Mouse (Mus musculus) intestine, embryonic 15.5 days (tissue): Measurements from ENCODE around the gene Vav3. TPM values are rescaled to one million over a fixed set of nuclear protein-coding genes. Genes with fewer than 3 reads are reported as not detected.

Experiments
- ATAC-seq: fragments of 200-750 bp; cut with Nextera tagmentation; 2 replicates; pipeline ENCODE4 v1.8.0; 2017; ENCODE audit warnings: moderate TSS enrichment, moderate library complexity
- H3K27ac ChIP-seq: fragments of 300-500 bp; sonication (generic); 2 replicates; pipeline ENCODE4 v1.5.1; 2015; ENCODE audit warnings: mild to moderate bottlenecking, inconsistent platforms
- H3K27me3 ChIP-seq: fragments of 300-500 bp; sonication (generic); replicated peaks from 2 replicates; pipeline ENCODE4 v1.6.1; 2015; ENCODE audit warnings: inconsistent platforms
- H3K36me3 ChIP-seq: fragments of 300-500 bp; sonication (generic); 2 replicates; pipeline ENCODE4 v1.6.1; 2015; ENCODE audit warnings: inconsistent platforms
- H3K4me1 ChIP-seq: fragments of 300-500 bp; sonication (generic); replicated peaks from 2 replicates; pipeline ENCODE4 v1.6.1; 2015; ENCODE audit warnings: inconsistent platforms
- H3K4me2 ChIP-seq: fragments of 300-500 bp; sonication (generic); replicated peaks from 2 replicates; pipeline ENCODE4 v1.6.1; 2015; ENCODE audit warnings: mild to moderate bottlenecking, inconsistent platforms
- H3K4me3 ChIP-seq: fragments of 300-500 bp; sonication (generic); replicated peaks from 2 replicates; pipeline ENCODE4 v1.5.1; 2015; ENCODE audit warnings: inconsistent platforms
- H3K9ac ChIP-seq: fragments of 300-500 bp; sonication (generic); 2 replicates; pipeline ENCODE4 v1.6.1; 2015; ENCODE audit warnings: inconsistent platforms
- H3K9me3 ChIP-seq: fragments of 300-500 bp; sonication (generic); 2 replicates; pipeline ENCODE4 v1.6.1; 2016; ENCODE audit warnings: inconsistent platforms
- WGBS: fragments of 180-500 bp; shearing (Covaris S2); methylation state at CpG from one replicate; pipeline ENCODE4 v1.1.7; 2015; 5-methylcytosine and 5-hydroxymethylcytosine counted together
- polyA plus RNA-seq: library from polyadenylated mRNA; unstranded; fragments of >200 nt; fragmentation: Nextera tagmentation; extraction: Ambion mirVana; gene quantifications from 2 replicates; pipeline ENCODE4 v1.2.1, GENCODE M21; 2015

Vav3 gene
- polyA plus RNA-seq, 1 experiment from 2014 or later: 16.6 TPM

GRCm38 (mm10) chr3:109528688-109529087 is 188.2 kb downstream of the Vav3 start:
- Histone ChIP-seq H3K36me3 (no peaks in the 10 kb centered on the region), H3K4me1 (no peaks in the 10 kb centered on the region), H3K9me3 (no peaks in the 10 kb centered on the region), H3K27me3 (no peaks in the 10 kb centered on the region), H3K4me3 (no peak overlapping the region), H3K27ac (no peak overlapping the region), H3K4me2 (no peak overlapping the region), H3K9ac (no peak overlapping the region)
- no peak for ATAC-seq
- 81% methylated on average over 4 of the region's 4 CpGs for WGBS

GRCm38 (mm10) chr3:109537686-109538085 is 197.2 kb downstream of the Vav3 start:
- no peak overlapping the region for H3K9ac ChIP-seq
- 82% methylated on average over 3 of the region's 3 CpGs for WGBS
- H3K36me3 ChIP-seq: no peaks in the 10 kb centered on the region
- H3K9me3 ChIP-seq: no peaks in the 10 kb centered on the region
- no peak overlapping the region for H3K4me3 ChIP-seq
- no peak for ATAC-seq
- no peak overlapping the region for H3K27ac ChIP-seq
- H3K4me2 ChIP-seq: no peak overlapping the region
- no peaks in the 10 kb centered on the region for H3K27me3 ChIP-seq
- no peaks in the 10 kb centered on the region for H3K4me1 ChIP-seq

DNA sequence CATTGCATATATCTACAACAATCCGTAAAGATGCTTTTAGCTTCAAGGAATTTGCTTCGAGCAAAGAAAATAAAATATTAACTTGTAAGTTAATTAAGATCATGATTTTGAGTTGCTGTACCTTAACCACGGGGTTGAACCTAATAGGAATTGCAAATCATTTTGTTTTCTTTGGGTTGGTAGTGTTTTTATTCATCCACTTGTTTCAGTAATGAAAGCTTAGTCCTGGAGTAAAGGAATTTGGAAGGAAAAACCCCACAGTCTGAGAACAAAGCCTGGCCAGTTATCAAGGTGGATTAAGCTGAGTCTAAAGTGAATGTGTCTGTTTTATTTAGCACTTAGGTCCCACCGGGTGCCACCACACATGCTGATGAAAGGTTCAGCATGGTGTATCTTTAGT is 199.6 kb downstream of the Vav3 start:
- Histone ChIP-seq H3K36me3 (no peaks in the 10 kb centered on the region), H3K27me3 (no peaks in the 10 kb centered on the region), H3K4me1 (no peaks in the 10 kb centered on the region), H3K4me2 (no peak overlapping the region), H3K4me3 (no peak overlapping the region), H3K9me3 (no peaks in the 10 kb centered on the region), H3K27ac (no peak overlapping the region), H3K9ac (no peak overlapping the region)
- ATAC-seq: no peak
- WGBS: 62% methylated on average over 4 of the region's 4 CpGs

DNA sequence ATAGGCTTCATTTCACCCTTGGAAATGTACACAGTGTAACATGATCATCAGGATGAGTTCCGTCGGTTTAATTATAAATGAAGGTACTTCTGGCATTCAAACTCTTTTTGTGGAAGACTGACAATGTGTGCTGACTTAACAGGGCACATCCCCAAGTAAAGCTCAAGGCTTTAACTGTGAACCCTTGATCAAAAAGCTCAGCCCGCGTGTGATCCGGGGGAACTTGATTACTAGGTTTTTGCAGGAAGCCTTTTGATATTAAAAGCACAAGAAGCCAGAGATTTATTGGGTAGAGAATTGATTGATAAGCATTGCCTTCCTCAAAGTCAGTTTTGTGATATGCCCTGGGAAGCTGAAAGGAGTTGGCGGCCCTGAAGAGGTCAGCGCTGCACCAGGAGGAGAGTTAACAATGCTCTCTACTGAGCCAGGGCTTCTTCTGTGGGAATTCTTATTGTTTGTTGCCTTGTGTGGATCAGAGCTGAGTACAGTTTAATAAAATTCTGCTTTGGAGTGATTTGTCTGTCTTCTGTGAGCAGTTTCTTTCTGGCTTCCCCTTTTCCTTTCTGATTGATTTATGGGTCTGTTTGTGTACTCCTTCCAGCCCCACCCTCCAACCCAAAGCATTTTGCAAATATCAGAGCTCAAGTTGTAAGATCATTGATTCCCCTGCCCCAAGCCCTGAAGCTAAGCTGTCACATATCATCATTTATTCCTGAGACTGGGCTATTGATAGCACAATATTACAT is 204.2 kb downstream of the Vav3 start:
- H3K36me3 ChIP-seq: no peaks in the 10 kb centered on the region
- no peak for ATAC-seq
- no peak overlapping the region for H3K27ac ChIP-seq
- H3K27me3 ChIP-seq: no peaks in the 10 kb centered on the region
- no peak overlapping the region for H3K9ac ChIP-seq
- no peaks in the 10 kb centered on the region for H3K9me3 ChIP-seq
- 51% methylated on average over 7 of the region's 7 CpGs for WGBS
- H3K4me2 ChIP-seq: no peak overlapping the region
- no peaks in the 10 kb centered on the region for H3K4me1 ChIP-seq
- no peak overlapping the region for H3K4me3 ChIP-seq

DNA sequence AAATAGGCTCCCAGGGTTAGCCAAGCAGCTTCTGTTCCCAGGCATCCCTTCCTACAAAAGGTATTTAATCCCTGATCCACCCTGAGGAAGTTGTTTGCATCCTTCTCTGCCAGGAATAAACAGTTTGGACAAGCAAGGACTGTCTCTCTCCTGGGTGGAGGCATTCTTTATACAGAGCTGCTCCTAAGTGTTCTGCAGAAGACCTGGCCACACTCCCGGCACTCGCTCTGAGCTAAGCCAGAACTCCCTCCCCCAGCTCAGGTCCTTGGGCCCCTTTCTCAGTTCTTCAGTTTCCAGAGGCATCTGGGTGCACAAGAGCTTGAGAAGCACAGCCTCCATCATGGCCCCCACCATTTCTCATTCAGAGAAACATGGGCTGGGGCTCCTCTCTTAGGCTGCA is 216.9 kb downstream of the Vav3 start:
- Histone ChIP-seq H3K9me3 (no peaks in the 10 kb centered on the region), H3K36me3 (no peaks in the 10 kb centered on the region), H3K27ac (no peak overlapping the region), H3K27me3 (no peaks in the 10 kb centered on the region), H3K4me1 (0 out of 2 replicates have a peak, but pooled peaks cover 2% of the 10 kb centered on the region), H3K4me2 (no peak overlapping the region), H3K4me3 (no peak overlapping the region), H3K9ac (no peak overlapping the region)
- ATAC-seq: peak; percentile 53; the same call in 1 of the 2 replicates
- WGBS: 32% methylated on average over 2 of the region's 2 CpGs

- Histone ChIP-seq H3K9me3 (no peaks in the 10 kb centered on the region), H3K4me1 (0 out of 2 replicates have a peak, but pooled peaks cover 2% of the 10 kb centered on the region), H3K36me3 (no peaks in the 10 kb centered on the region), H3K4me3 (no peak overlapping the region), H3K27me3 (no peaks in the 10 kb centered on the region), H3K4me2 (no peak overlapping the region), H3K9ac (no peak overlapping the region), H3K27ac (no peak overlapping the region)
- 72% methylated on average over 4 of the region's 4 CpGs for WGBS
- no peak for ATAC-seq
These were observed 220.8 kb downstream of the Vav3 start for GRCm38 (mm10) chr3:109561295-109561694.

GRCm38 (mm10) chr3:109561776-109562175 is 221.3 kb downstream of the Vav3 start:
- Histone ChIP-seq H3K9me3 (no peaks in the 10 kb centered on the region), H3K4me1 (0 out of 2 replicates have a peak, but pooled peaks cover 2% of the 10 kb centered on the region), H3K9ac (no peak overlapping the region), H3K36me3 (no peaks in the 10 kb centered on the region), H3K4me2 (no peak overlapping the region), H3K27ac (no peak overlapping the region), H3K4me3 (no peak overlapping the region), H3K27me3 (no peaks in the 10 kb centered on the region)
- WGBS: 55% methylated on average over 7 of the region's 7 CpGs
- ATAC-seq: no peak

- ATAC-seq: no peak
- 70% methylated on average over 4 of the region's 4 CpGs for WGBS
- no peak overlapping the region for H3K27ac ChIP-seq
These were observed 221.8 kb downstream of the Vav3 start for GRCm38 (mm10) chr3:109562268-109562667.

GRCm38 (mm10) chr3:109564443-109564842 is 224.0 kb downstream of the Vav3 start:
- Histone ChIP-seq H3K27ac (no peak overlapping the region), H3K27me3 (no peaks in the 10 kb centered on the region), H3K9ac (no peak overlapping the region), H3K4me3 (no peak overlapping the region), H3K4me2 (no peak overlapping the region), H3K36me3 (no peaks in the 10 kb centered on the region), H3K9me3 (no peaks in the 10 kb centered on the region), H3K4me1 (peaks cover 8% of the 10 kb centered on the region; the same call in 1 of the 2 replicates)
- 44% methylated on average over 2 of the region's 2 CpGs for WGBS
- ATAC-seq: peak; percentile 60

More at GRCm38 (mm10) chr3:109562268-109562667, 221.8 kb downstream of the Vav3 start:
- Histone ChIP-seq H3K9me3 (no peaks in the 10 kb centered on the region), H3K4me2 (no peak overlapping the region), H3K4me3 (no peak overlapping the region), H3K36me3 (no peaks in the 10 kb centered on the region), H3K27me3 (no peaks in the 10 kb centered on the region), H3K9ac (no peak overlapping the region), H3K4me1 (0 out of 2 replicates have a peak, but pooled peaks cover 2% of the 10 kb centered on the region)

DNA sequence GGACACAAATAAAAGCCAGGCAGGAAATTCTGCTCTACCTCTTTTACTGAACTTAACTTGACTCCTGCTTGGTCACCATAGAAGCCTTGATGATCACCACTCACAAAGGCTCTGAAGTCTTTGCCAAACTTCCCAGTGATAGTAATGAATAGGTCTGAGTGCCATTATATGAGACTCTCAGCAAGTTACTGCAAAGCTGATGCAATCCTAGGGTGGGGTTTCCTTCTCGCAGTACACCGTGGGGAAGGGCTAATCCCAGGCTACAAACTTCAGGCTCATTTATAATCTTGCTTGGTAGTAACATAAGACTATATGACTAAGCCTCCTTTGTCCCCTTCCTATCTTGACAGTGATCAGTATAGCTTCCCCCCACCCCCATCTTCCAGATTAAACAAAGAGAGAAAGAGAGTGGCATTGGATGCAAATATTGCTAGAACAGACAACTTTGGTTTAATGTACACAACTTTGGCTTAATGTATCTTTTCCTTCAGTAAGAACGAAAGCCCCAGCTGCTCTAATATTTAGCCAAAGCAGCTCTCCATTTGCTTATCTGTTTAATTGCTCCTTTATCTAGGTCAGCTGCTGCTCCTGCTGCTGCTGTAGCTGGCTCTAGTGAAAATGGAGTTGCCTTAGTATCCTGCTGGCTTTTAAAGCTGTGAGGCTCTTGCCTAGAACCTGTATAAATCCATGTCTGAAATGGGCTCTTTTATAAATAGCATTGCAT is 228.3 kb downstream of the Vav3 start:
- peak; percentile 76 for ATAC-seq
- peak overlapping the region; percentile 15; the same call in 1 of the 2 replicates for H3K27ac ChIP-seq
- H3K27me3 ChIP-seq: no peaks in the 10 kb centered on the region
- H3K4me1 ChIP-seq: peaks cover 5% of the 10 kb centered on the region; the same call in 1 of the 2 replicates
- H3K36me3 ChIP-seq: no peaks in the 10 kb centered on the region
- H3K9me3 ChIP-seq: no peaks in the 10 kb centered on the region
- 16% methylated on average over 3 of the region's 3 CpGs for WGBS
- no peak overlapping the region for H3K4me2 ChIP-seq
- H3K9ac ChIP-seq: no peak overlapping the region
- no peak overlapping the region for H3K4me3 ChIP-seq

DNA sequence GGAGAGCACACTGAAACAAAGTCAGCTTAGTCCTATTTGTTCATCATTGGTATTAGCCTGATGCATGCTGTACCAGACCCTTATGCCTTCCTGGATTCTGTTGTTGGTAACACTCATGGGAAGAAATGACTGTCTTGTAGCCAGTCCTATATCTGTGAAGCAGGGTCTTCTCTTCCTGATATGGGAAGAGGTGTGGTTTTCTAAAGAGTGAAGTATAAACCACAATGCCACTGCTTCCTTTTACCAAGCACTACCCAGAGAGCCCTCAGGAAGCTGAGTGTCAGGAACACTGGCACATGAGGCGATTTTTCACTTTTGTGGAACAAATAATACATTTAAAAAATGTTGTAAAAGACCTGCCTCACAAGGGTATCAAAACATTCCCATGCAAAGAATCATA is 231.0 kb downstream of the Vav3 start:
- H3K9me3 ChIP-seq: no peaks in the 10 kb centered on the region
- no peak for ATAC-seq
- H3K36me3 ChIP-seq: no peaks in the 10 kb centered on the region
- 88% methylated on average over 1 of the region's 1 CpGs for WGBS
- H3K4me3 ChIP-seq: no peak overlapping the region
- no peak overlapping the region for H3K9ac ChIP-seq
- no peak overlapping the region for H3K27ac ChIP-seq
- no peak overlapping the region for H3K4me2 ChIP-seq
- peaks cover 7% of the 10 kb centered on the region; the same call in 1 of the 2 replicates for H3K4me1 ChIP-seq
- H3K27me3 ChIP-seq: no peaks in the 10 kb centered on the region

GRCm38 (mm10) chr3:109572871-109573270 is 232.4 kb downstream of the Vav3 start:
- no peaks in the 10 kb centered on the region for H3K9me3 ChIP-seq
- peak overlapping the region; percentile 66 for H3K27ac ChIP-seq
- no peaks in the 10 kb centered on the region for H3K36me3 ChIP-seq
- peaks cover 7% of the 10 kb centered on the region; the same call in 1 of the 2 replicates for H3K4me1 ChIP-seq
- peak; percentile 86 for ATAC-seq
- no peak overlapping the region for H3K9ac ChIP-seq
- H3K27me3 ChIP-seq: no peaks in the 10 kb centered on the region
- no peak overlapping the region; the same call in 1 of the 2 replicates for H3K4me2 ChIP-seq
- H3K4me3 ChIP-seq: no peak overlapping the region
- 33% methylated on average over 3 of the region's 3 CpGs for WGBS
